Mouse (Mus musculus) neural tube, postnatal 0 days (tissue): ENCODE measurements around the gene Gemin8. TPM values are rescaled to one million over a fixed set of nuclear protein-coding genes. Genes with fewer than 3 reads are reported as not detected.

ENCODE experiments used
- polyA plus RNA-seq: library from polyadenylated mRNA; unstranded; fragments of >200 nt; fragmentation: Nextera tagmentation; extraction: Ambion mirVana; gene quantifications from 2 replicates; pipeline ENCODE4 v1.2.1, GENCODE M21; 2015

Gene Gemin8
- 6.2 and 6.6 TPM in 2 replicates for polyA plus RNA-seq

GRCm38 (mm10) chrX:166169892-166170799 lies at the start of gene Gemin8:
TSS of gene Gemin8 (plus strand) at chrX:166170454.

GRCm38 (mm10) chrX:166238831-166239460 lies 68.7 kb downstream of the Gemin8 start, which contains the start of gene Gpm6b:
TSS of gene Gpm6b (plus strand) at chrX:166238911.

Other genes with a start within 250 kb of the Gemin8 start
- gene Gpm6b, start 68.5 kb downstream of the Gemin8 start, polyA plus RNA-seq = 358 and 365 TPM in 2 replicates